Mouse (Mus musculus): ENCODE results near the gene Ofcc1.

Gene Ofcc1

DNA sequence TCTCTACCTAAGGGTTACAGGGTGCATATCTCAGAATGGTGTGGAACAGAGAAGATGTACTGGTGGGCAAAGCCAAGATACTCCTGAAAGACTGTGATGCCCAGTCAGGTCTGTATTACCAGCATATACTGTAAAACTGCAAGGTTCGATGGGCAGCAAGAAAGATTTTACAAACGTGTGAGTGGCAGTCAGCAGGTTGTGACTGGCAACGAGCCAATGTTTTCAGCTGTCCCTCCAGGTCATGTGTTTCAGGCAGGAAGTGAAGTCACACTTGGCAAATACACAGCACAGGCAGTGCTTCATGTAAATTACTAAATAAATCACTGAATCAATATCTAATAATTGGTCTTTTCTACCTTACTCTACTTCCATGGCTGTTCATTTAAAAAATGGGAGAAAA is at the start of gene Ofcc1:
Ofcc1 (minus strand) TSS at position 163 of the 400 bp plus-strand sequence.
- DNase-seq (ENCODE audit: low spot score in 2 of 2), result no peak

DNA sequence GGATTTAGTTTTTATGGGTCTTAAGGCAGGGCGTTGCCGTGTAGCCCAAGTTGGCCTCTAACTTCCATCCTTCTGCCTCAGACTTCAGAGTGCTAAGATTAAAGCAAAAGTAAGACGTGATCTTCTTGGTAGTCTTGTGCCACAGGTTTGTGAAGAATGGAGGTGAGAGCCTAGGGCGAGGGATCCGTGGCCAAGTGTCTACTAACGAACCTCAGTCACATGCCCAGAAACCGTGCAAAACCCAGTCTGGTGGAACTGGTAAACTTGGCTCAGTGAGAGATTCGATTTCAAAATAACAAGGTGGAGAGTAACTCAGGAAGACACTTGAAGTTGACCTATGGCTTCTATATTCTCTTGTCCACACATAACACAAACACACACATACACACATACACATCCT is 28.9 kb upstream of the Ofcc1 start:
- DNase-seq (ENCODE audit: low spot score in 2 of 2), result no peak

DNA sequence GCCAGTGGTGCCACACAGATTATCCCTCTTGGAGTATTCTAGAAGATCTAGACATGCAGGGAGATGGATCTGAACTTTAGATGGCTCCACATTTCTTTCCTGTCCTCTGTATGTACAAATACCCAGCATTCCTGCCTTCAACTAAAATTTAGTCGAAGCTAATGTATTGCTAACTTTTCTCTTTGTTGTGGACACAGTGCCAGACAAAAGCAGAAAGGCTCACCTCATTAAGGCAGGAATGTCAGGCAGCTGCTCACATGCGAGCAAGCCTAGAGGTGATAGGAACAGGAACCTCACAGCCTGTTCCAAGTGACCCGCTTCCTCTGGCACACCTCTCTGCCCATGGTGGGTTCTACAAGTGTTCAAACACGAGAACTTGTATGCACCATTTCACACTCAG is 26.2 kb upstream of the Ofcc1 start:
- DNase-seq (ENCODE audit: low spot score in 2 of 2), result no peak

DNA sequence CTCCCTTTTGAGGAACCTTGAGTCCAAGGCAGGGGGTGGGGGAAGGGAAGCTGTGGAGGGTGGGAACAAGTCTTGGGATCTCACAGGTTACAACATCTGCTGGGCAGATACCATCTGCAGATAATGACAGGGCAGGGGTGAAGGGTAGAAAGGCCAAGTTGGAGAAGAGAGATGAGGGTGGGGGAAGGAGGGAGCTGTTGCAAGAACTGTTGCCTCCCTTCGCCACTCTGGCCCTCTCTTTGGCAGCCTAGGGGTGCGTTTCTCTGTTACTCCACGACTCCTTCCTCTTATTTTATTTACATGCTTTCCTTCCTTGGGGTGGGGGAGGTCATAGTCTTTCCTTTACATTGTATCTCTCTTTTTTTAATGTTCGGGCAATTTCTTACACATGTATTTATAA is 23.7 kb upstream of the Ofcc1 start:
- DNase-seq (ENCODE audit: low spot score in 2 of 2), result no peak

DNA sequence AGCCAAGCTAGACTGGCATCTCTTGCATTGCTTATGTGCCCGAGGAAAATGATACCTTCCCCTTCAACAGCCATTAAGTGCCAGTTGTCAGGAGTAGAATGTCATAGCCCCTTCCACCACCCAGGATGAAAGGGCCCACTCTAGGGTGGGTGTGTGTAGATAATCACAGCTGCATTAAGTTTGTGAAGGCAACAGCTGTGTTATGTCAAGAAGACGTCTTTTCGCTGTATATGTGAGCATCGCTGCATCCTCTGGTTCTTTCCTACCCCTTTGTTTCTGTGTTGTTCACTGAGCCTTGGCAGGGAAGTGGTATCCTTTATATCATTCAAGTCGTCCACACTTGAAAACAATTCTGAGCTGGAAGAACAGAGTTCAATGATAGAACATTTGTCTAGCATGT is 15.5 kb upstream of the Ofcc1 start:
- DNase-seq (ENCODE audit: low spot score in 2 of 2), result no peak

DNA sequence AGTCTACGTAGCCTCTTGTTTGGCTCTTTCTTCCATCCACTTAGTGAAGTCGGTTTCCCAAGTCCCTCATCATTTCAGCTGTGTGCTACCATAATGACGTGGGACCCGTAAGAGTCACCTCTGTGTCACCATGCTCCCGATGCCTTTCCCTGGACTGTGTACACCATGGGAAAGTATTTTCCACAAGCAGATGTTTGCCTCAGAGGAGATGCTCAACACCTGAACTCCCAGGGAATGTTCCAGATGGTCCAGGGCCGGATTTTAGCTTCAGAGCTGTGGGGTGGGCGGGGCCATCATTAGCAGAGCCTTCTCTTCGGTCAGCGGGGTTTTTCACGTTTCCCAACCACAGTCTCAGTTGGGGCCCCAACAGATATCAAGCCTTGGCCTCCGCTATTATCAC is 5.5 kb upstream of the Ofcc1 start:
- no peak for DNase-seq (ENCODE audit: low spot score in 2 of 2)

DNA sequence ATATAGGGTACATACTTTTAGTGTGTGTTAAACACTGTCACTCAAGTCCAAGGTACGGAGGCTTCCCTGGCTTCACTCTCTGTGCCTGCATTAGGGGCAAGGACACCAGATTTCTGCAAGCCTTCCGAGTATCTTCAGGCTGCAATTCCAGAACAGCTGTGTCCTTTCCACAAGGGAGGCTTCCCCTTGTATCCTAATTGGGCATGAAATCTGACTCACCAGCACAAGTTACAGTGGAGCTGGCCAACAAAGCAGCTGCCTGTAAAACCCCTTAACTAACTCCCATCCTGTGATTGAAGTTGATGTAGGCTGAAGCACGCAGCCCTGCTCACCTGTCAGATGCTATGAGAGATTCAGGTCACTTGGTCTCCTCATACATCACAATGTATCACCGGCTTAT is 3.6 kb upstream of the Ofcc1 start:
- no peak for DNase-seq (ENCODE audit: low spot score in 2 of 2)

DNA sequence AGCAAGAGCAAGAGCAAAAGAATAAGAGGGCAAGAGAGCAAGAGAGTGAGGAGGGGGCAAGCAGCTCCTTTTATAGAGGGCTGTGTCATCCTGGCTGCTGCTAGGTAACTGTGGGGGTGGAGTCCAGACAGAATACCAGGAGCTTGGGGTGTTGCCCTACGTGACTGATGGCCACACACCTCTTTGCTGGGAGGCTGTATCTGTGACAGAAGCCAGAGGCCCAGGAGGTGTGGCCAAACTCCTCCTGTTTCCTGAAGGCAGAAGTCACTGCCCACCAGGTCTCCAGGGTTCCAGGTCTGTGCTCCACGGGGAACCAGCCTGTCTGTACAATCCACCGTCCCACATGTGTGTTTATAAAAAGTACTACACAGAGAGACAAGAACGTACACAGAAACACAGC is 558 bp downstream of the Ofcc1 start:
- DNase-seq (ENCODE audit: low spot score in 2 of 2), result no peak

DNA sequence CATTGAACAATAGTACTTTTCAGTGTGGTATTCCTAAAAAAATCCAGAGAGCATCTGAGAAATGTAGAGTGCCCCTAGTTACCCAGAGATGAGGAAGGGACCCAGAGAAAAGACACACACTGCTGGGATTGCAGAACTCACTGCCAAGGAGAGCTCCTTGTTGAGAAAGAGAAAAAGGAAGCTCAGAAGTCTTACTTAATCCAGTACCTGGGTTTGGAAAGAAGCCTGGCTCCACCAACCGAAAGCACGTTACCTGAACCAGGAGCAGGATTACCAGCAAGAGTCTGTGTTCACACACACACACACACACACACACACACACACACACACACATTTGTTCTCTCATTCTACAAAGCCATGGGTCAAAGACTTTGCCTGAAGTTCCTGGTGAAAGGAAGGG is 14.2 kb downstream of the Ofcc1 start:
- DNase-seq (ENCODE audit: low spot score in 2 of 2), result no peak

DNA sequence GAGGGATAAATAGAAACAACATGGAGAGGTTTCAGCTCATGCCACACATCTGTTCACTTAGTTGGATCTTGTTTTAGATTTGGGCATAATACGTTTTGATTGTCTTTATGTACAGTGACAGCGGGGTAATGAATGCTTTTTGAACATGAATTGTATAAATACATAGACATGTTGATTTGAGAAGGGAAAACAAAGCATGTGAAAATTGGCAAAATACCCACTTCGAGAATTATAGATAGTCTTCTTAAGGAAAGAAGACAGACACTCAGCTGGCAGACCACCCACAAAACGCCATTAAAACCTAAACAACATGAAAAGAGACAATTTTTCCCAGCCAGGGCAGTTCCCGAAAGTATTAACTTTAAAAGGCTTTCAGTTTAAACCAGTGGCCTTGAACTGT is 37.9 kb downstream of the Ofcc1 start:
- no peak for DNase-seq (ENCODE audit: low spot score in 2 of 2)

DNA sequence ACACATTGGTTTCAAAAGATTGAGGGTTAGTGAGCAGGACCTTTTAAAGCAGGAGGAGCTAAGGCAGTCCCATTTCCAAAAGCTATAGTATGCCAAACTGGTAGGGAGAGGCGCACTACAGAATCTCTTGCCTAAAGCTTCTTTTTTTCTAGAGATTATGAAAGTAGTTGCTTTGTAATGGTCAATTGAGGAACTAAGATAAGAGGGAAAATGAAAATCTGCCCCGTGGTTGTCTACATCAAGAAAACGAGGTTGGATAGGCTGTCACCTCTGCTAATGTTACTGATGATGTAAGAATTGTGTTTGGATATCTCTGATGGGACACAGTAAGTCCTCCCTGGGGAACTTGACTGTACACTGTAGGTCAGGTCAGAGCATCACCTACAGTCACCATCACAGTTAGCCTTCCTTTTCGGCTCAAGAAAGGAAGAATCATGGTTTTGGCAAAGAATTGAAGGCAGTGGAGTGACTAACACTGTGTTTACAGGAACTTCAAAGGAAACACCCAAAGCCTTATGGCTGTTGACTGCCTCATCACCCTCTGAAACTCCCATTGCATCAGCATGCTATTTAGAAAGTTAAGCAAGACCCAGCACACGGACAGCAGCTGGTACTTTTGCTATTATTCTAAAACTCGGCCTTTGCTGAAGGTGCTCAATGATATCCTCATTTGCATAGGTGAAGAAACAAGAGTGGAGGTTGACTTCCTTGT is 40.3 kb downstream of the Ofcc1 start:
- DNase-seq (ENCODE audit: low spot score in 2 of 2), result no peak

DNA sequence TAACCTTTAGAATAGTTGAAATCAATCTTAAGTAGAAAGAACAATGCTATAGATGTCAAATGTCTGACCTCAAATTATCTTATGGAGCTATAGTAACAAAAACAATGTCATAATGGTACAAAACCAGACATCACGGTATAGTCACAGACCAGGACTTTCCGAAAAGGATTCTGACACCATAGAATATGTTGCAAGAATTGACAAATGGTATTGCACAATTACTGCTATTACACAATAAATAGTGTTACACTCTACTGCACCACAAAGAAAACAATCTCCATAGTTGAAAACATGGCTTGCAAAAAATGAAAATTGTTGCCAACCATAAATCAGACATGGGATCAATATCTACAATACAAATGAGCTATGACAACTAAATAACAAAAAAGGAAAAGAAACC is 43.5 kb downstream of the Ofcc1 start:
- no peak for DNase-seq (ENCODE audit: low spot score in 2 of 2)

DNA sequence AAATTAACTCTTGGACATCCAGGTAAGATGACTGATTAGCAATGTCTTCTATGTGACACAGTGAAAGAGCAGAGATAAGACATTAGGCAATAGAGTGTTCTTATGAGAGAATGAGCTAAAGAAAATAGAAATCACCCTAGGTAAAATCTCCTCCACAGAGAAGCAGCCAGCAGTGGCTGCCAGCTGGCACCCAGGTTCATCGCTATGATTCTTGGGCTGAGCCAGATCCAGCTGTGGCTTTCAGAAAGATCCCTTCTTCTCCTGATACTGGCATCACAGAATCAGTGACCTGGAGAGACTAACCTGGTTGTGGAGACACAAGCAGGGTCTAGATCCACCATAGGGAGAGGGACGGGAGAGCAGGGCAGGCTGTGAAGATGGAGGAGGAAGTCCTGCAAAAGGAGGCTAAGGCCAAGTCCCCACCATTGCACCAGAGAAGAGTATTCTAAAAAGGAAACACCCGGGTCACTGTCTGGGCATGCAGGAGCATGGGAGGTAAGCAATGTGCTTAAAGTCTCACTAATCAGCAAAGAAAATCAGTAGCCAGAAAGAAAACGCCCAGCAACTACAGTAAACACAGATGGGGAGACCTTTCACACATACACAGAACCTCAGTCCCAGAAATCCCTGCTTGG is 46.0 kb downstream of the Ofcc1 start:
- no peak for DNase-seq (ENCODE audit: low spot score in 2 of 2)

DNA sequence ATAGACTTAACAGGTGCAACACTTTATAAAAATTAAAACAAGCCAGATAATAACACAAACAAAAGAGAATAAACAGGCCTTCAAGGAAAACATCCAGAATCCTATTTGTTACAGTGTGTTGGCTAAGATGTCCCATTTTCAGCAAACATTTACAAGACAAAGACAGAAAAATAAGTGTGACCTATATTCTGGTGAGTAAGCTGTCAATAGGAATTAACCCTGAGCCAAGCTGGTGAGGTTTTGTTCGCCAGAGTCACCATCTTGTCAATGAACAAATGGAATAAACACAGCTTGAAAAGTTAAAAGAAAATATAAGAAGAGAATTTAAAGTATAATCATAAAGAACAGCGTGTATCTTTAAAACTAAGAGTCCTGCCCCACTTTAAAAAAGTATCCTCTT is 68.4 kb downstream of the Ofcc1 start:
- no peak for DNase-seq (ENCODE audit: low spot score in 2 of 2)

DNA sequence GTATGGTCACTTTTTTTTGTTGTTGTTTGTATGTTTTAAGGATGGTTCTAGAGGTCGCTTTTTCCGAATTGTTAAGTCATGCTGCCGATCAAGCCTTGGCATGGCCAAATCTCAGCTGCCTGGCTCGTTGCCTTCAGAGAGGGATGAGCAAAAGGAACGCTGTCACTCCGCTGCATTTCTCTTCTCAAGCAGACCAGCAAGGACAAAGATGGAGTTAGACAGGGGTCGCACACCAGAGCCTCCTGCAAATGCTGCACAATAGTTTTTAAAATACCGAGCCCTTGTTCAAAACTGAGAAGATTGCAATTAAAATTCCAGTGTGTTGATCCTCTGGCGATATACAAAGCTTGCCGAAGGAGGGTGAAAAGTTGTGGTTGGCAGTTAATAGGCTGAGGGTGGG is 70.4 kb downstream of the Ofcc1 start:
- no peak for DNase-seq (ENCODE audit: low spot score in 2 of 2)

DNA sequence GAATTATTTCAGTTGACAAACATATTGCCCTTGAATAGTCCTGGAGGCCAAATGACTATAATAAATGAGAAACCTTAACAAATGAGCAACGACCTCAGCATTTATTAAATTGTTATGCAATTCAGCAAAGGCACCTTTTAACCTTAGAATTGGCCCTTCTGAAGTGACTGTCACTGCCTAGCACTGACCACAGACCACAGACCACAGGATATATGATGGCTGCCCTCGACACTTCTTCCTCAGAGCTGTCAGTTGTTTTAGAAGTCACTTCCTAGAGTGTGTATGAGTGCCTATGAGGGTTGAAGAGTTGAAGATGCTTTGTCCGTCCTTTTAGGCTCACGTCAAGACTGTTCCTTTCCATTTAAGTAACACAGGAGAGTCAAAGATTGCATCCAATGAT is 72.6 kb downstream of the Ofcc1 start:
- no peak for DNase-seq (ENCODE audit: low spot score in 2 of 2)

DNA sequence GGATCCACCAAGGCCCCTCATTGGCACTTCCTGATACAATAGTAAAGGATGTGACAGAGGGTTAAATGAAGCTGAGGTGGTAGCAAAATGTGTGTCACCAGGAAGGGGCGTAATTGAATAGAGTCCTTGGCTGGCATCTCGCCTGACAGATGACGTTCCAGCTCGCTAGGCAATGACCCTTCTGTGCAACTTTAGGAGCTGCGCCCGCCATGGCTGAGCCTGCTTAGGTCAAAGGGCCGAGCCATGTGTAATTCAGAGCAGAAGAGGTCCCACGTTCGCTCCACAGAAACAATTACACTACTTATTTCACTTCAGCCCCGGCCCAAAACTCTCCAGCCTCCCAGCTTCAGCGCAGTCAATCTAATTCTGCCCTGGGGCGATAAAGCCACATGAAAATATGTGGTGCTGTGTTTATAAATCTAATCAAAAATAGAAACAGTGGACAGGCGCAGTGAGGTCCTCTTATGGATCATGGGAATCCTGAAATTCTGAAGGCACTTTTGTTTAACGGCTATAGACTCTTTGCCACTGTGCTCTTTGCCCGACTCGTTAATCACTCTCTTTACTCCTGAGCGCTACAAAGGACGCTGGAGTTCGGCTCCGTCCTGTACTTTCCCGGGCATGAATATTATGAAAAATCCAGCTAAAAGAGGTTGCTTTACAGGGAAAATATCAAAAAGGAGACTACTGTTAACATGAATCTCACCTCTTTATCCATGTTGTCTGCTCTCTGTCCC is 73.8 kb downstream of the Ofcc1 start:
- DNase-seq (ENCODE audit: low spot score in 2 of 2), result no peak

DNA sequence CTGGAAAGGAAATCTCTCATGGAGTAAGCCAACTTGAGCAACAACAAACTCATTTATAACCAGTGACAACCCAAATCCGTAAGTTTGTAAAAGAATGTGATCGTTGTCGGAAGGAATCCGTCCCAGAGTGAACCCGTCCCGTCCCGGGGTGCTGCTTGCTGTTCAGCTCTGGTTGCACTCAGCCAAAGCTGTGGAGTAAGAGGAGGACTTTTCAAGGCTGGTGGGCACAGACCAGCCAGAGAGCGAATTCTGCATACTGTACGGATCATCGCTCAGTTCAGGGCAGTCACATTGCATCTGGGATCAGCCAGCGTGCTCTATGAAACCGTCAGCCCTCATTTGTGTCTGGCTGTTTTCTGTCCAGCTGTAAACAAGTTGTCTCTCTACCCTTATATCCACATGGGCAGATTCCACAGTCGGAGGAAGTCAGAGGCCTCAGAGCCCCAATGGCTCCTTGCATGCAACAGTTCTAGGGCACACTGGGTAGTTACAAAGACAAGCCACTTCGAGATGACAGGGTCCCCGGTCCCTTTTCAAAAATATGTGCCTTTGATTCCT is 75.9 kb downstream of the Ofcc1 start:
- DNase-seq (ENCODE audit: low spot score in 2 of 2), result no peak

DNA sequence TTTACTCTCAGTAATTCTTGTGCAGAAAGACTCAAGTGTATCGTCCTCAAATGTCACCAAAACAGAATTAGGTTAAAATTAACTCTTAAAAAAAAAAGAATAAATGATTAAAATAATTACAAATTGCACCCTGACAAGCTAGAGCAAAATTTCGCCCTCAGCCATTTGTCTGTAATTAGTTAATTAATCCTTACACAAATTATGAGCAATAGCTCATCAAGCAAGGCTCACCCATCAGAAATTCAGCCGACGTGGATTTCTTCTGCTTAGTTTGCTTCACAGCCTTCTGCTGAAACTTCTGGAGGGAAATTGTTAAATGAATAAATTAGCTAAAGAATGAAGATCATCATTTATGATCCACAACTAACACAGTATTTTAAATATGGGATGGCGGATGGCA is 80.6 kb downstream of the Ofcc1 start:
- no peak for DNase-seq (ENCODE audit: low spot score in 2 of 2)

DNA sequence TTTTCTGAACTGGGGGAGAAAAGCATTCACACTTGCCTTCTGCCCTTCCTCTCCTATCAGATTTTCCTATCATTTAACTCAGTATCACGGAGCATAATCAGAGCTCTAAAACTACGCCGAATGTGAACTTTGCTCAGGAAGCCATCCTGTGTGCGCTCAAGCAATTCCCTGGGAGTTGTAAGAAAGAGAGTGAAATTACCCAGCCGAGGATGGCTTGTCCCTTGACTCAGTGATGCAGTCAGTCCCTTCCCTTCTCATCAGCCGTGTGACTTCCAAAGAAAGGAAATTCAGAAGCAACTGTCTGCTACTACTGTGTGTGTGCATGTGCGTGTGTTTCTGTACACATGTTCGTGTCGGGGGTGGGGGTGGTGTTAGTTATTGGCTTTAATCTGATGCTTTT is 93.7 kb downstream of the Ofcc1 start:
- no peak for DNase-seq (ENCODE audit: low spot score in 2 of 2)

DNA sequence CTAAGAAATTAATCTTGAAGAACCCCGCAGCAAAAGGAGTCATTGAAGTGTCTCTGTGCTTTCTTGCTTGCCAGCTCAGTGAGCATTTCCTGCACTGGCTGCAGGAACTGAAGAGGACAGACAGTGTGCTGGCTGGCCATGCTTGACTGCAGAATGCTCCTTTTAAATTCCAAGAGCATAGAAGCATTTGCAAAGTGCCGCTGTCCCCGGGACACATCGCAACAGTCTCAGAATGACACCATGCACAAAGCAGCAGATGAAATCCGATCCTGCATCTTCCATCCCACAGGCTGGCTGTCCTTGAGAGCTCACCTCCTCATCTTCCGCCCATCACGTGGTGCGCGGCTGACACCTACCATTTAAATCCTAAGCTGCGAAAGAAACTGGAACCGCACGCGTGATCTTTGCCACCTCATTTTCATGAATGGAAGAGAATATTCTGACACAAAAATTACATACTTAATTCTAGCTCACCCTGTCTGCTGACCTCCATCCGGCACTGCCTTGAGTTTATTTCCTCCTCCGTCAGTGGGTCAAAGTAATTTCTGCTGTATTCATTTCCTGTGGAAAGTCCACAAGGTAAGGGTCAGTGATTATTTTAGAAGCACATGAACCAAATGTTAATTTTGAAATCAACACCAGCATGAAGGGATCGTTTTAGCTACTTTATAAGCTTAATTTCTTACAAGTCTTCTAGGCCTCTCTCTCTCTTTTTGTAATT is 98.0 kb downstream of the Ofcc1 start:
- DNase-seq (ENCODE audit: low spot score in 2 of 2), result no peak

DNA sequence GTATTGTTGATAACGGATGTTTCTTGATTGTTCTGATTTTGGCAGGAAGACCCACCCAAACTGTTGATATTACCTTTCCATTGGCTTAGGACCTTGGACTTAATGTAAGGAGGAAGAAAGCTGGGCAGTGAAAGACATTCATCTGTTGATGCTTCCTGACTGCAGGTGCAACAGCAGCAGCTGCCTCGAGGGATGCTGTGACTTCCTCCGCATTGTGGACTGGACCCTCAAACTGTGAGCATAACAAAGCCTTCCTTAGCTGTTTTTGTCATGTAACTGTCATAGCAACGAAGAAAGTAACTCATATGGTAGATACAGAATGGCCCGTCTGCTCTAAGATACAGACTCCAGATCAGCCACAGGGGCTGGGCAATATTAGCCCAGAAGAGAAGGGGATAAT is 102.5 kb downstream of the Ofcc1 start:
- no peak for DNase-seq (ENCODE audit: low spot score in 2 of 2)

Measured in frontal cortex, postnatal 14 days (tissue).